Mouse (Mus musculus): ENCODE results near the gene Kcnk15. TPM values are rescaled to one million over a fixed set of nuclear protein-coding genes. Genes with fewer than 3 reads are reported as not detected.
A peak's percentile ranks its signal among the peaks of the same experiment; 100 is the strongest.

Gene Kcnk15
- not detected for polyA plus RNA-seq (2021)

- no peak for ATAC-seq
- H3K27me3 ChIP-seq: peaks cover 60% of the 10 kb centered on the region
- POLR2A ChIA-PET: no interaction called here
- in situ Hi-C loops (cut with MboI; ENCODE audit: low pct_unique_long_range_greater_than_20kb): loop anchor here (5.0 kb wide), 1 partner anchor 99 kb away; no protein-coding TSS in a partner anchor
- no peak for DNase-seq (ENCODE audit: low read depth, low spot score)
- CTCF ChIA-PET: interaction anchor here (2.1 kb wide), 1 partner anchor 15 kb away, joined by 8 read pairs; no protein-coding TSS in a partner anchor
- peak; percentile 52 for TF ChIP-seq CTCF (IDR thresholded peaks at IDR 0.05)
Measured at GRCm38 (mm10) chr2:163853461-163853901, at the start of gene Kcnk15. Gene Kcnk15, plus strand, starts transcription at chr2:163853651.

DNA sequence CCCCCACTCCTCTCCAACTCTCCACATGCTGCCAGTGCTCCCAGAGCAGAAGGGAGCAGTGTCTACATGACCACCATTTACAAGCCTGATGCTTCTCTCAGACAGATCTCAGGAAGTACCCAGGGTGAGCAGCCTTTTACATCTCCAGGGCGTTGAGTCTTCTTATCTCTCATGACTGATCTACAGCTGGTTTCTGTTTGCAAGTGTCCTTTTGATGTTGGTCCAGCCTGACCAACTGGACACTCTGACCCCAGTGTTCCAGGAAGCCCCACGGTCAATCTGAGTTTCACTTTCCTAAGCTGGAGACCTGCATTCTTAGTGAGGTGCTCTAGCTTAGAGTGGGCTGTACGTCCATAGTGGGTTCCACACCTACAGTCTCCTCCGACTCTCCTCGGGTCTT is 49.6 kb upstream of the Kcnk15 start:
- TF ChIP-seq CTCF (IDR thresholded peaks at IDR 0.05): no peak
- POLR2A ChIA-PET: no interaction called here
- DNase-seq (ENCODE audit: low read depth, low spot score) (no peak), ATAC-seq (no peak)
- CTCF ChIA-PET: interaction anchor here (1.8 to 4.2 kb wide), 2 partner anchors 9 to 22 kb away, joined by 6 to 25 read pairs; no protein-coding TSS in a partner anchor
- H3K27me3 ChIP-seq: no peaks in the 10 kb centered on the region
- in situ Hi-C loops (cut with MboI; ENCODE audit: low pct_unique_long_range_greater_than_20kb): no loop called here

DNA sequence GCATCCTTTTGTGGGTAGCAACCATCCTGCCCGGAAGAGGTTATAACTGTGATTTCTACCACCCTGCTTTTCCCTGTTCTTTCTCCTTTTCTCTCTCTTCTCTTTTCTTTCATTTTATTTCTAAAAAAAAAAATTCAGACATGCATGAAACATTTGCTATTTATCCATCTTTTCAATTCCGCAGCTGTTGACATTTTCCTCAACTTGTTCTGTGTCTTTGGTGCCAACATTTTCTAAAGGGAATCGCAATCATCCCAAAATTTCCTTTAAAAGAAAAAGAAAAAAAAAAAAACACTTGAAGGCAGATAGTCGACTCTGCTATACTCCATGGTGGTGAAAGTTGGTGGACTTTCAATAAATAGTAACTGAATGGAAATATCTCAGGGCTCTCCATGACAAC is 44.3 kb upstream of the Kcnk15 start:
- no peak for ATAC-seq
- in situ Hi-C loops (cut with MboI; ENCODE audit: low pct_unique_long_range_greater_than_20kb): no loop called here
- no peak for DNase-seq (ENCODE audit: low read depth, low spot score)
- H3K27me3 ChIP-seq: no peaks in the 10 kb centered on the region
- ChIA-PET CTCF (no interaction called here), POLR2A (no interaction called here)
- TF ChIP-seq CTCF (IDR thresholded peaks at IDR 0.05): no peak

GRCm38 (mm10) chr2:163809704-163810103 is 43.7 kb upstream of the Kcnk15 start:
- no peaks in the 10 kb centered on the region for H3K27me3 ChIP-seq
- TF ChIP-seq CTCF (IDR thresholded peaks at IDR 0.05): no peak
- ChIA-PET POLR2A (no interaction called here), CTCF (no interaction called here)
- in situ Hi-C loops (cut with MboI; ENCODE audit: low pct_unique_long_range_greater_than_20kb): no loop called here
- no peak for DNase-seq (ENCODE audit: low read depth, low spot score)
- ATAC-seq: peak; percentile 10

GRCm38 (mm10) chr2:163813077-163813476 is 40.4 kb upstream of the Kcnk15 start:
- in situ Hi-C loops (cut with MboI; ENCODE audit: low pct_unique_long_range_greater_than_20kb): no loop called here
- ATAC-seq: no peak
- no peaks in the 10 kb centered on the region for H3K27me3 ChIP-seq
- ChIA-PET CTCF (interaction anchor here (1.1 to 4.3 kb wide), 4 partner anchors 10 to 25 kb away, joined by 3 to 25 read pairs (median 3); no protein-coding TSS in a partner anchor), POLR2A (interaction anchor here (0.9 to 2.7 kb wide), 3 partner anchors 8 to 11 kb away, joined by 8 to 11 read pairs (median 11); partner anchors contain the start of gene Ccn5)
- TF ChIP-seq CTCF (IDR thresholded peaks at IDR 0.05): no peak
- DNase-seq (ENCODE audit: low read depth, low spot score): no peak

GRCm38 (mm10) chr2:163814739-163815465 is 38.5 kb upstream of the Kcnk15 start:
- peak; percentile 83 for ATAC-seq
- CTCF ChIA-PET: interaction anchor here (0.9 to 4.3 kb wide), 5 partner anchors 8 to 28 kb away, joined by 3 to 25 read pairs (median 4); no protein-coding TSS in a partner anchor
- H3K27me3 ChIP-seq: no peaks in the 10 kb centered on the region
- no peak for TF ChIP-seq CTCF (IDR thresholded peaks at IDR 0.05)
- in situ Hi-C loops (cut with MboI; ENCODE audit: low pct_unique_long_range_greater_than_20kb): no loop called here
- POLR2A ChIA-PET: interaction anchor here (0.9 to 1.4 kb wide), 3 partner anchors 7 to 13 kb away, joined by 3 to 7 read pairs (median 3); no protein-coding TSS in a partner anchor
- peak; percentile 93 for DNase-seq (ENCODE audit: low read depth, low spot score)

DNA sequence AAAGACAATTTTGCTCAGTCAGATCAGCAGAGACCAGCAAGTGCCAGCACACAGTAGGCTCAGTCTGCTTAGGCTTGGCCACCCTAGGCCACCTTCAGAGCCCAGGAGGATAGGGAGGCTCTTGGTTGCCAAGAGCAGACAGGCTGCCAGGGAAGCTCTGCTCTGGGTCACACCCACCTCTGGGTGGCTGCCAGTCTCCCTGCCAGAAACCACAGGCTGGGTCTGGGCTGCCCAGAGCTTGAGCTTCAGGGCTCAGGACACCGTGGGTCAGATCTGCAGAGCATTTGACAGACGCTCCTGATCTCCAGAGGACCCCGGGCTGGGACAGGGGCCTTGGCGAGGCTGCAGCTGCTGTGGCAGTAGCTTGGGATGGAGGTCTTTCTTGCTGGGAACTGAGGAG is 32.8 kb upstream of the Kcnk15 start, which contains the start of gene Ccn5:
Gene Ccn5 (plus strand): TSS at position 255 of the 400 bp plus-strand sequence.
- ChIA-PET CTCF (interaction anchor here (0.8 to 8.0 kb wide), 4 partner anchors 16 to 33 kb away, joined by 3 to 69 read pairs (median 8); no protein-coding TSS in a partner anchor), POLR2A (interaction anchor here (0.7 to 1.4 kb wide), 2 partner anchors 8 to 24 kb away, joined by 3 to 8 read pairs; no protein-coding TSS in a partner anchor)
- ATAC-seq (peak; percentile 85), DNase-seq (ENCODE audit: low read depth, low spot score) (no peak)
- in situ Hi-C loops (cut with MboI; ENCODE audit: low pct_unique_long_range_greater_than_20kb): no loop called here
- TF ChIP-seq CTCF (IDR thresholded peaks at IDR 0.05): no peak
- no peaks in the 10 kb centered on the region for H3K27me3 ChIP-seq

- no peaks in the 10 kb centered on the region for H3K27me3 ChIP-seq
- ChIA-PET POLR2A (interaction anchor here (1.0 to 1.7 kb wide), 7 partner anchors 10 to 35 kb away, joined by 3 to 11 read pairs (median 4); no protein-coding TSS in a partner anchor), CTCF (interaction anchor here (1.0 to 8.0 kb wide), 10 partner anchors 8 to 145 kb away, joined by 3 to 69 read pairs (median 4); no protein-coding TSS in a partner anchor)
- ATAC-seq (no peak), DNase-seq (ENCODE audit: low read depth, low spot score) (no peak)
- TF ChIP-seq CTCF (IDR thresholded peaks at IDR 0.05): no peak
- in situ Hi-C loops (cut with MboI; ENCODE audit: low pct_unique_long_range_greater_than_20kb): no loop called here
Measured at GRCm38 (mm10) chr2:163823248-163823647, 30.2 kb upstream of the Kcnk15 start.

- in situ Hi-C loops (cut with MboI; ENCODE audit: low pct_unique_long_range_greater_than_20kb): no loop called here
- no peaks in the 10 kb centered on the region for H3K27me3 ChIP-seq
- no peak for ATAC-seq
- DNase-seq (ENCODE audit: low read depth, low spot score): no peak
- TF ChIP-seq CTCF (IDR thresholded peaks at IDR 0.05): no peak
- ChIA-PET POLR2A (interaction anchor here (0.9 to 1.7 kb wide), 5 partner anchors 11 to 37 kb away, joined by 3 to 11 read pairs (median 3); no protein-coding TSS in a partner anchor), CTCF (interaction anchor here (1.1 to 8.0 kb wide), 8 partner anchors 8 to 41 kb away, joined by 3 to 69 read pairs (median 4); no protein-coding TSS in a partner anchor)
Measured at GRCm38 (mm10) chr2:163823771-163824170, 29.7 kb upstream of the Kcnk15 start.

DNA sequence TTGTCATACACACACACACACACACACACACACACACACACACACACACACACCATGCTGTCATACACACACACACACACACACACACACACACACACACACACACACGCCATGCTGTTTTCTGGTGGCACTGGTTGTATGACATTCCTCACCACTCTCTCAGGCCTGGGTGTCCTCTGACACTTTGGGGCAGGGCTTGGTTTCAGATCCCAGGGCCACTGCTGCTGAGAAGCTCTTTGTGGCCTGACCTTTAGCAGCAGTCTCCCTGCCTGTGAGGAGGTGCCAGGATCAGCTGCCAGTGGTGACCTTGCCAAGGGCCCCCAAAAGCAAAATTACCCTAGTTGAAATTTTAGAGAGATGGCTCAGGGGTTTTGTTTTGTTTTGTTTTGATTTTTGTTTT is 27.6 kb upstream of the Kcnk15 start:
- ATAC-seq: no peak
- DNase-seq (ENCODE audit: low read depth, low spot score): no peak
- ChIA-PET POLR2A (interaction anchor here (0.6 to 2.3 kb wide), 4 partner anchors 11 to 294 kb away, joined by 3 to 7 read pairs (median 4); no protein-coding TSS in a partner anchor), CTCF (interaction anchor here (1.2 to 8.0 kb wide), 3 partner anchors 12 to 39 kb away, joined by 6 to 69 read pairs (median 36); no protein-coding TSS in a partner anchor)
- no peak for TF ChIP-seq CTCF (IDR thresholded peaks at IDR 0.05)
- H3K27me3 ChIP-seq: no peaks in the 10 kb centered on the region
- in situ Hi-C loops (cut with MboI; ENCODE audit: low pct_unique_long_range_greater_than_20kb): no loop called here
